Mouse (Mus musculus) embryonic facial prominence, embryonic 12.5 days (tissue): Measurements from ENCODE around the gene Usp2. TPM values are rescaled to one million over a fixed set of nuclear protein-coding genes. Genes with fewer than 3 reads are reported as not detected.

Source experiments
- ATAC-seq: fragments of 200-750 bp; cut with Nextera tagmentation; 2 replicates; pipeline ENCODE4 v1.8.0; 2017; ENCODE audit not compliant: insufficient number of reproducible peaks, insufficient read depth, low FRiP score, low TSS enrichment
- H3K27ac ChIP-seq: fragments of 300-500 bp; sonication (generic); 2 replicates; pipeline ENCODE4 v1.5.1; 2016; ENCODE audit warnings: mild to moderate bottlenecking
- H3K27me3 ChIP-seq: fragments of 300-500 bp; sonication (generic); 2 replicates; pipeline ENCODE4 v1.6.1; 2016; ENCODE audit warnings: mild to moderate bottlenecking, moderate library complexity
- H3K36me3 ChIP-seq: fragments of 300-500 bp; sonication (generic); 2 replicates; pipeline ENCODE4 v1.6.1; 2016; ENCODE audit warnings: mild to moderate bottlenecking
- H3K4me1 ChIP-seq: fragments of 300-500 bp; sonication (generic); 2 replicates; pipeline ENCODE4 v1.6.1; 2016
- H3K4me2 ChIP-seq: fragments of 300-500 bp; sonication (generic); replicated peaks from 2 replicates; pipeline ENCODE4 v1.6.1; 2016; ENCODE audit warnings: mild to moderate bottlenecking, moderate library complexity
- H3K4me3 ChIP-seq: fragments of 300-500 bp; sonication (generic); 2 replicates; pipeline ENCODE4 v1.5.1; 2016; ENCODE audit warnings: mild to moderate bottlenecking
- H3K9ac ChIP-seq: fragments of 300-500 bp; sonication (generic); 2 replicates; pipeline ENCODE4 v1.6.1; 2016; ENCODE audit warnings: mild to moderate bottlenecking, moderate library complexity
- H3K9me3 ChIP-seq: fragments of 300-500 bp; sonication (generic); 2 replicates; pipeline ENCODE4 v1.6.1; 2016; ENCODE audit warnings: mild to moderate bottlenecking, moderate library complexity
- WGBS: fragments of 180-500 bp; shearing (Covaris S2); methylation state at CpG from one replicate; pipeline ENCODE4 v1.1.7; 2016; 5-methylcytosine and 5-hydroxymethylcytosine counted together
- polyA plus RNA-seq: library from polyadenylated mRNA; unstranded; fragments of >200 nt; fragmentation: Nextera tagmentation; extraction: Ambion mirVana; gene quantifications from 2 replicates; pipeline ENCODE4 v1.2.1, GENCODE M21; 2016

The Usp2 gene
- polyA plus RNA-seq, 1 experiment from 2014 or later, result 8.8 TPM

DNA sequence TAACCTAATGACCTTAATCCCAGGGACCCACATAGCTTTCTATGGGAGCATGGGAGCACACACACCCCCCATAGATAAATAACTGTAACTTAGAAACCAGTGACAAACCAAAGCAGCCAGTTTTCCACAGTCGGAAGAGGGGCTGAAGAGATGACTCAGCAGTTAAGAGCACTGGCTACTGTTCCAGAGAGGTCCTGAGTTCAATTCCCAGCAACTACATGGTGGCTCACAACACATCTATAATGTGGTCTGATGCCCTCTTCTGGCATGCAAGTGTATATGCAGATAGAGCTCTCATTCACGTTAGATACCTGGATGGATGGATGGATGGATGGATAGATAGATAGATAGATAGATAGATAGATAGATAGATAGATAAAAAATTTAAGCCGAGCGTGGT lies 49.4 kb downstream of the Usp2 start:
- H3K9ac ChIP-seq, result no peak overlapping the region
- H3K4me1 ChIP-seq, result peaks cover 4% of the 10 kb centered on the region; the same call in 1 of the 2 replicates
- no peaks in the 10 kb centered on the region for H3K27me3 ChIP-seq
- no peak for ATAC-seq
- 88% methylated on average over 4 of the region's 4 CpGs for WGBS
- H3K27ac ChIP-seq, result no peak overlapping the region
- H3K9me3 ChIP-seq, result no peaks in the 10 kb centered on the region
- H3K4me2 ChIP-seq, result no peak overlapping the region
- no peaks in the 10 kb centered on the region for H3K36me3 ChIP-seq
- H3K4me3 ChIP-seq, result no peak overlapping the region

GRCm38 (mm10) chr9:44119011-44119410 lies 52.2 kb downstream of the Usp2 start:
- Histone ChIP-seq H3K4me1 (no peaks in the 10 kb centered on the region), H3K27me3 (no peaks in the 10 kb centered on the region), H3K9ac (no peak overlapping the region), H3K4me3 (no peak overlapping the region), H3K4me2 (no peak overlapping the region), H3K27ac (no peak overlapping the region), H3K36me3 (no peaks in the 10 kb centered on the region), H3K9me3 (no peaks in the 10 kb centered on the region)
- no peak for ATAC-seq
- 48% methylated on average over 5 of the region's 5 CpGs for WGBS

GRCm38 (mm10) chr9:44119948-44120465 lies 53.2 kb downstream of the Usp2 start:
- H3K36me3 ChIP-seq, result no peaks in the 10 kb centered on the region
- H3K4me1 ChIP-seq, result no peaks in the 10 kb centered on the region
- no peak for ATAC-seq
- no peak overlapping the region for H3K9ac ChIP-seq
- WGBS, result 78% methylated on average over 8 of the region's 8 CpGs
- no peak overlapping the region for H3K4me2 ChIP-seq
- H3K9me3 ChIP-seq, result no peaks in the 10 kb centered on the region
- no peaks in the 10 kb centered on the region for H3K27me3 ChIP-seq
- H3K27ac ChIP-seq, result no peak overlapping the region
- H3K4me3 ChIP-seq, result no peak overlapping the region

DNA sequence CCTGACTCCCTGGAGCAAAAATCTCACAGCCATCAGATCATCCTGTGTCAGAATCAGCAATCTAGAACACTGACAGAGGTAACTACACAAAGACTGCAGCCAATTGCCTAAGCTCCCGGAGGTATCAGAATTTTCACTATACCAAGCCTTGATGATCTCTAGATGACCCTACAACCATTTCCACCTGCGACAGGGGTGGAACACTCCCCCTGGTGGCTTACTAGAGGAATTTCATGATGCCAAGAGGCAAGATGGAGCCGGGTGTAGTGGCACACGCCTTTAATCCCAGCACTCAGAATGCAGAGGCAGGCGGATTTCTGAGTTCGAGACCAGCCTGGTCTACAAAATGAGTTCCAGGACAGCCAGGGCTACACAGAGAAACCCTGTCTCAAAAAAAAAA lies 57.5 kb downstream of the Usp2 start:
- ATAC-seq, result no peak
- 67% methylated on average over 6 of the region's 6 CpGs for WGBS
- Histone ChIP-seq H3K9me3 (no peaks in the 10 kb centered on the region), H3K9ac (no peak overlapping the region), H3K36me3 (no peaks in the 10 kb centered on the region), H3K27ac (no peak overlapping the region), H3K27me3 (no peaks in the 10 kb centered on the region), H3K4me3 (no peak overlapping the region), H3K4me2 (no peak overlapping the region), H3K4me1 (peaks cover under 1% of the 10 kb centered on the region; the same call in 1 of the 2 replicates)

DNA sequence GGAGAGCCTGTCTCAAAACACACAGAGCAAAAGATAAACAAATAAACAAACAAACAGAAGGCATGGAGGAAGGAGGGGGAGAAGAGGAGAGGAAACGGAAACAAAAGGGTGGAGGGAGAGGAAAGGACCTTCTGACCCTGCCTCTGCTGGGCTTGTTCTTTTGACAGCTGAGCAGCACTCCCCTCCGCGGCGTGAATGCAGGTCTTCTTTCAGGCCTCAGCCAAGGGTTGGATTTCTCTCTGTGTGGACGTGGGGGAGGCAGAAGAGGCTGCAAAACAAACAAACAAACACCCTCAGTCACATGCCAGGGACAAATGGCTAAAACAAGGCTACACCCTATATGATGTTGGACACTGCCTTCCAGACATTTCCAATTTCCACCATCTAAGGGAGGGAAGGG lies 58.2 kb downstream of the Usp2 start:
- peaks cover 7% of the 10 kb centered on the region for H3K4me1 ChIP-seq
- H3K27ac ChIP-seq, result no peak overlapping the region
- no peaks in the 10 kb centered on the region for H3K27me3 ChIP-seq
- no peak overlapping the region for H3K4me2 ChIP-seq
- H3K4me3 ChIP-seq, result no peak overlapping the region
- ATAC-seq, result no peak
- WGBS, result 20% methylated on average over 5 of the region's 5 CpGs
- no peaks in the 10 kb centered on the region for H3K9me3 ChIP-seq
- H3K9ac ChIP-seq, result no peak overlapping the region
- no peaks in the 10 kb centered on the region for H3K36me3 ChIP-seq

DNA sequence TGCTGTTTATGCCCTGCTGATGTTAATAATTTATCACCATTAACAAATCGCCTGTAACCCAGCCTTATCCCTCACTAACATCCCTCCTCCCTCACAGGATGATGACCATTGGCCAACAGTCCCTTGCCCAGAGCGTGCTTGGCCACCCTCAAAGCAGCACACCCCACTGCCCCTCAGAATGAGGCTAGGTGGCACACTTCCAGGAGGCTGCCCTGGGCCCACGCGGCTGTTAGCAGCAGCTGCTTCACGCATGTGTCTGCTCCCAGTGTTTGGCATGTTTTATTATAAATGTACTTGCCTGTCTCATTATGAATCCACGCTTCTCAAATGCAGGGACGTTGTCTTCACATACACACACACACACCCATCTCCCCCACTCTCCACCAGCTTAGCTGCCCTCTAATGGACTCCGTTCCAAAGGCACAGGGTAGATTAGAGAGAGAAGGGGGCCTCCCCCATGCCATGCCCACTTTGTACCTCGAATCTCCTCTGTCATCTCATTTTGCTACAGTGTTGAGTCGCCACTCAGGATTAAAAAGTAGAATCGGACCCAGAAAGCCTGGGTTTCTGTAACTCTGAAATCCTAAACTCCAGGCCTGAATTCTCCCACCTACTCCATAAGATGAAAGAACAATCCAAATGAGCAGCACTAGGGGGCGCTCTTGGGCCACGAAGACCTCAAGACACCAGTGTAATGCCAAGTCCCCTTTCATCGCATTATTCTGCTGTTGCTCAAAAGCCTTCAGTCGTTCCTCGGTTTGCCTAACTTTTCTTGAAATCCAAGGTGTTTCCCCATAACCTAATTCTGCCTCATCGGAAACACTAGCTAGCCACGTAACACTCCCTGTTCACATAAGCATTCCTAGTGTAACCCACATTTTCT lies 59.0 kb downstream of the Usp2 start:
- Histone ChIP-seq H3K27ac (no peak overlapping the region), H3K36me3 (no peaks in the 10 kb centered on the region), H3K4me1 (peaks cover 15% of the 10 kb centered on the region), H3K9ac (peak overlapping the region; percentile 38; the same call in 1 of the 2 replicates), H3K27me3 (no peaks in the 10 kb centered on the region), H3K9me3 (no peaks in the 10 kb centered on the region), H3K4me3 (no peak overlapping the region), H3K4me2 (peak overlapping the region; percentile 14; the same call in 1 of the 2 replicates)
- no peak for ATAC-seq
- 35% methylated on average over 18 of the region's 18 CpGs for WGBS

GRCm38 (mm10) chr9:44126746-44127145 lies 59.9 kb downstream of the Usp2 start:
- no peak overlapping the region for H3K4me3 ChIP-seq
- H3K9ac ChIP-seq, result no peak overlapping the region
- WGBS, result 83% methylated on average over 3 of the region's 3 CpGs
- peaks cover 22% of the 10 kb centered on the region for H3K4me1 ChIP-seq
- ATAC-seq, result no peak
- H3K9me3 ChIP-seq, result no peaks in the 10 kb centered on the region
- peaks cover 8% of the 10 kb centered on the region for H3K27me3 ChIP-seq
- no peak overlapping the region for H3K27ac ChIP-seq
- H3K36me3 ChIP-seq, result no peaks in the 10 kb centered on the region
- no peak overlapping the region for H3K4me2 ChIP-seq

- no peak overlapping the region for H3K27ac ChIP-seq
- no peak overlapping the region for H3K9ac ChIP-seq
- no peaks in the 10 kb centered on the region for H3K9me3 ChIP-seq
- no peaks in the 10 kb centered on the region for H3K36me3 ChIP-seq
- H3K4me3 ChIP-seq, result no peak overlapping the region
- H3K4me2 ChIP-seq, result no peak overlapping the region
- WGBS, result 66% methylated on average over 3 of the region's 3 CpGs
- ATAC-seq, result no peak
- H3K27me3 ChIP-seq, result peaks cover 8% of the 10 kb centered on the region
- peaks cover 22% of the 10 kb centered on the region for H3K4me1 ChIP-seq
These were observed 60.6 kb downstream of the Usp2 start for GRCm38 (mm10) chr9:44127351-44127801.

- no peak; the same call in 1 of the 2 replicates for ATAC-seq
- WGBS, result 4% methylated on average over 9 of the region's 9 CpGs
- Histone ChIP-seq H3K4me3 (peak overlapping the region; percentile 40), H3K4me2 (peak overlapping the region; percentile 78), H3K27me3 (peaks cover 29% of the 10 kb centered on the region), H3K9me3 (no peaks in the 10 kb centered on the region), H3K36me3 (no peaks in the 10 kb centered on the region), H3K27ac (peak overlapping the region; percentile 76), H3K9ac (peak overlapping the region; percentile 43), H3K4me1 (peaks cover 37% of the 10 kb centered on the region)
These were observed 62.8 kb downstream of the Usp2 start for GRCm38 (mm10) chr9:44129633-44130032.

DNA sequence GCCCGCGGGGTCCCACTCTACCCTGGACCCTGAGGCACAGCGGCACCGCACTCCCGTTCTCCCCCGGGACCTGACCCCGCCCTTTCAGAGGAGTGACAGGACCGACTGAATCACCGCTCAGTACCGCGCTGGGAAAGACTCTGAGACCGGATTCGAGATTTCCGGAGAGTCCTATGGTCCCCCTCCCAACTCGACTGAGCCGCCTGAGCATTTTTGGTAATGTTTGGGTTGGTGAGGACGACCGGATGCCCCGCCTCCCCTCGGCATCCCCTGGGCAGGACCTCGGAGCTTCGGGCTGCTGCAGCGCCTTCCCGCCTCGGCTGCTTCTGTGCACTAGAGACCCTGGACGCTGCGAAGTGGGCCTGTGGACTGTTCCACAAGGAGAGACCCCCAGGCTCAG lies 63.2 kb downstream of the Usp2 start:
- Histone ChIP-seq H3K9ac (peak overlapping the region; percentile 43), H3K4me1 (peaks cover 37% of the 10 kb centered on the region), H3K4me3 (peak overlapping the region; percentile 40), H3K4me2 (peak overlapping the region; percentile 78), H3K27ac (peak overlapping the region; percentile 76), H3K9me3 (no peaks in the 10 kb centered on the region), H3K36me3 (no peaks in the 10 kb centered on the region), H3K27me3 (peaks cover 31% of the 10 kb centered on the region)
- peak; percentile 50 for ATAC-seq
- WGBS, result under 1% methylated on average over 27 of the region's 27 CpGs

DNA sequence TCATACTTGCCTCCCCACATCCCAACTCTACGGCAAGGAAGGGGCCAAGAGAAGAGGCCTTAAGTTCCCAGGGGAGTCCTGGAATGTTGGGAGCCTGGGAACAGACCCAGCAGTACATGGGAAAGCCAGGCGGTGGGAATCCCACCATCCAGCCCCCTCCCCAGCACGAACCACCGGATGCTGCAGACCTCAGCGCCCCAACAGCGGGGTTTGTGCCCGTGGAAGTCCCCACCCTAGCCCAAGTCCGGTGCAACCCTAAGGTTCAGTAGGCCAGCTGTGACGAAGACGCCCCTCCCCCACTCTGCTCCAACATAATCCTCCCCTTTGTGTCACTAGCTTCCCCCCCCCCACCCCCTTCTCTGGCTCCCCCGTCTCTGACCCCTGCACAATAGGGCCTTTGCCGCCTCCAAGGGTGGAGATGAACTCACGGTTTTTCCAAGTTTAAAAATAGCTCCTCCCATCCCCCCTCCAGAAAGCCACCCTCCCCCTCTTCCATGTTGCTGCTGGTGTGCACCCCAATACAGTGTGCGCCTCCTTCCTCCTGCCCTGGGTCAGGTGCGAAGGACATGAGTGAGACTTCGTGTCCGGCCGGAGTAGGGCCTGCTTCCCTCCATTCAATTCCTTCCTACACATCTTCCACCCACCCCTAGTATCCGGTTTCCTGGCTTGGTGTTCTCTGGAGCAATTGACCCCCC lies 63.9 kb downstream of the Usp2 start:
- peak overlapping the region; percentile 40 for H3K4me3 ChIP-seq
- H3K27ac ChIP-seq, result peak overlapping the region; percentile 76
- H3K4me1 ChIP-seq, result peaks cover 42% of the 10 kb centered on the region
- peak; percentile 36 for ATAC-seq
- H3K27me3 ChIP-seq, result peaks cover 38% of the 10 kb centered on the region
- 10% methylated on average over 19 of the region's 19 CpGs for WGBS
- no peaks in the 10 kb centered on the region for H3K9me3 ChIP-seq
- H3K9ac ChIP-seq, result peak overlapping the region; percentile 43; the same call in 1 of the 2 replicates
- H3K36me3 ChIP-seq, result no peaks in the 10 kb centered on the region
- peak overlapping the region; percentile 78 for H3K4me2 ChIP-seq
